Mouse (Mus musculus): ENCODE results near the gene Htr2c.

DNA sequence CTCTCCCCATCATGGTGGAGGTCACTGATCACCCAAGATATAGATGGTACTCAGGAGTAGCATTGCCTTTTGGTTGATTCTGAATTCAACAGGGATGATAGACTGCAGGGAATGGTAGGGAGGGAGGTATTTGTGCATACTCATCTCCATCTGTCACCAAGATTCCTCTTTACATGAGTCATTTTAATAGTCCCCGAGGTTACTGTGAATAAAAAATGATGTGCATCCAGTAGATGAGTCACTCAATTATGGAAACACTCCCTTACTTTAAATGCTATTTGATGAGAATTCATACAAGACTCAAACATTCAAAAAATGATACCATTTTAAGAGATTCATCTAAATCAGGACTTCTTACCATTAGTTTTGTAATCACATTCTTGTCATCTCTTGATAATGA, 34.1 kb upstream of the Htr2c start:
- no peak for TF ChIP-seq CTCF (IDR thresholded peaks at IDR 0.05; ENCODE audit: low read depth)
- TF ChIP-seq EP300 (IDR thresholded peaks at IDR 0.05; ENCODE audit: low read depth) = no peak
